Mouse (Mus musculus): Measurements from ENCODE around the gene Rundc3a. TPM values are rescaled to one million over a fixed set of nuclear protein-coding genes. Genes with fewer than 3 reads are reported as not detected.

The Rundc3a gene
- polyA plus RNA-seq, 1 experiment: 2.8 TPM

GRCm38 (mm10) chr11:102367504-102368280, 25.5 kb upstream of the Rundc3a start:
- 71% methylated on average over 9 of the region's 9 CpGs for WGBS
- no peak for TF ChIP-seq POLR2A (IDR thresholded peaks at IDR 0.05; ENCODE audit: borderline replicate concordance, extremely low read depth, low read depth, low read length)
- no peak for TF ChIP-seq CTCF (IDR thresholded peaks at IDR 0.05; ENCODE audit: insufficient read depth, low read length)
- no peak for DNase-seq

GRCm38 (mm10) chr11:102368347-102368746, 24.9 kb upstream of the Rundc3a start:
- 67% methylated on average over 5 of the region's 5 CpGs for WGBS
- TF ChIP-seq POLR2A (IDR thresholded peaks at IDR 0.05; ENCODE audit: borderline replicate concordance, extremely low read depth, low read depth, low read length) (no peak), CTCF (IDR thresholded peaks at IDR 0.05; ENCODE audit: insufficient read depth, low read length) (no peak)
- DNase-seq: no peak
- no peaks in the 10 kb centered on the region for H3K4me1 ChIP-seq (ENCODE audit: control insufficient read depth, insufficient read depth, low read length)
- H3K4me3 ChIP-seq (replicated peaks; ENCODE audit: extremely low read depth, low read depth, low read length): no peak overlapping the region

More at GRCm38 (mm10) chr11:102367504-102368280, 25.5 kb upstream of the Rundc3a start:
- Histone ChIP-seq H3K4me3 (replicated peaks; ENCODE audit: extremely low read depth, low read depth, low read length) (no peak overlapping the region), H3K4me1 (ENCODE audit: control insufficient read depth, insufficient read depth, low read length) (no peaks in the 10 kb centered on the region)

DNA sequence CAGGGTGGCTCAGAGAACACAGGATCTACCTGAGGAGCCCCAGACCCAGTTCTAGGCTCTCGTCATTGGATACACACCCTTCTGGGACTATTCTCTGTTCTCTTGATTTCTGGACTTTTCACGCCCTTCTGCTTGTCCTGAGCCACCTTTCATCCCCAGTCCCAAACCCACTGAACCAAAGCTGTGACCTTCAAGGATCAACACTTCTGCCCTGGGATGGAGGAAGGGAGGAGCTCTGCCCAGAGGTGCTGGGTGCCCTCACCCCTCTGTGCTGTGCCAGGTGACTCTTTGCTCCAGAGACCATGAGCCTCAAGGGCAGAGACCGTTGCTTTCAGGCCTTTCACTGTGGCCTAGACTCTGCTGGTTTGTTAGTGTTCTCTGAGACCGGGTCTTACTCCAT, 23.9 kb upstream of the Rundc3a start:
- Histone ChIP-seq H3K4me1 (ENCODE audit: control insufficient read depth, insufficient read depth, low read length) (no peaks in the 10 kb centered on the region), H3K4me3 (replicated peaks; ENCODE audit: extremely low read depth, low read depth, low read length) (no peak overlapping the region)
- WGBS: 72% methylated on average over 4 of the region's 4 CpGs
- TF ChIP-seq CTCF (IDR thresholded peaks at IDR 0.05; ENCODE audit: insufficient read depth, low read length): no peak
- TF ChIP-seq POLR2A (IDR thresholded peaks at IDR 0.05; ENCODE audit: borderline replicate concordance, extremely low read depth, low read depth, low read length): no peak
- no peak for DNase-seq

- Histone ChIP-seq H3K4me3 (replicated peaks; ENCODE audit: extremely low read depth, low read depth, low read length) (no peak overlapping the region), H3K4me1 (ENCODE audit: control insufficient read depth, insufficient read depth, low read length) (no peaks in the 10 kb centered on the region)
- 41% methylated on average over 7 of the region's 7 CpGs for WGBS
- TF ChIP-seq POLR2A (IDR thresholded peaks at IDR 0.05; ENCODE audit: borderline replicate concordance, extremely low read depth, low read depth, low read length): no peak
- no peak for TF ChIP-seq CTCF (IDR thresholded peaks at IDR 0.05; ENCODE audit: insufficient read depth, low read length)
- DNase-seq: no peak
Observed at GRCm38 (mm10) chr11:102370285-102370684, 22.9 kb upstream of the Rundc3a start.

GRCm38 (mm10) chr11:102371926-102372685, 21.1 kb upstream of the Rundc3a start:
- Histone ChIP-seq H3K4me3 (replicated peaks; ENCODE audit: extremely low read depth, low read depth, low read length) (no peak overlapping the region), H3K4me1 (ENCODE audit: control insufficient read depth, insufficient read depth, low read length) (no peaks in the 10 kb centered on the region)
- no peak for DNase-seq
- WGBS: 80% methylated on average over 12 of the region's 12 CpGs
- TF ChIP-seq POLR2A (IDR thresholded peaks at IDR 0.05; ENCODE audit: borderline replicate concordance, extremely low read depth, low read depth, low read length) (no peak), CTCF (IDR thresholded peaks at IDR 0.05; ENCODE audit: insufficient read depth, low read length) (no peak)

DNA sequence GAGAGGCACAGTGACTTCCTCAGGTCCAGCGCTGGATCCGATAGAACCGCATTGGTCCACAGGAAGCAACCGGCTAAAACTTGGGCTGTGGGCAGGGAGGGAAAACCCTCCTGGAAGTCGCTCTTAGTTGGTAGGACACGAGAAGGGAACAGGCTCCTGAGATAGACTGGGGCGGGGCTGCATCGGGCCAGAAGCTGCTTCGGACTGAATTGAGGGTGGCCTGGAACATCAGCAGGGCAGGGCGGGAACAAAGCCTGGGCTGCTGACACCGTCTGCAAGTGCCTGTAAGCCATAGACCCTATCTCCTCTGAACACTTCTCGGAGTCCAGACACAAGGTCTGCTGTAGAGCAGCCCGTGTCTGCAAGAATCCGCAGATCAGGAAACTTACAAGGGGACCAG, 20.3 kb upstream of the Rundc3a start:
- H3K4me1 ChIP-seq (ENCODE audit: control insufficient read depth, insufficient read depth, low read length): no peaks in the 10 kb centered on the region
- TF ChIP-seq POLR2A (IDR thresholded peaks at IDR 0.05; ENCODE audit: borderline replicate concordance, extremely low read depth, low read depth, low read length): no peak
- 48% methylated on average over 14 of the region's 14 CpGs for WGBS
- no peak for DNase-seq
- H3K4me3 ChIP-seq (replicated peaks; ENCODE audit: extremely low read depth, low read depth, low read length): no peak overlapping the region

- TF ChIP-seq POLR2A (IDR thresholded peaks at IDR 0.05; ENCODE audit: borderline replicate concordance, extremely low read depth, low read depth, low read length): no peak
- no peak for TF ChIP-seq CTCF (IDR thresholded peaks at IDR 0.05; ENCODE audit: insufficient read depth, low read length)
- Histone ChIP-seq H3K4me3 (replicated peaks; ENCODE audit: extremely low read depth, low read depth, low read length) (no peak overlapping the region), H3K4me1 (ENCODE audit: control insufficient read depth, insufficient read depth, low read length) (no peaks in the 10 kb centered on the region)
- 32% methylated on average over 2 of the region's 2 CpGs for WGBS
- DNase-seq: no peak
Observed at GRCm38 (mm10) chr11:102373646-102374045, 19.6 kb upstream of the Rundc3a start.

GRCm38 (mm10) chr11:102374108-102374725, 19.0 kb upstream of the Rundc3a start:
- no peak for DNase-seq
- WGBS: 88% methylated on average over 7 of the region's 7 CpGs
- TF ChIP-seq POLR2A (IDR thresholded peaks at IDR 0.05; ENCODE audit: borderline replicate concordance, extremely low read depth, low read depth, low read length) (no peak), CTCF (IDR thresholded peaks at IDR 0.05; ENCODE audit: insufficient read depth, low read length) (no peak)
- H3K4me1 ChIP-seq (ENCODE audit: control insufficient read depth, insufficient read depth, low read length): no peaks in the 10 kb centered on the region
- no peak overlapping the region for H3K4me3 ChIP-seq (replicated peaks; ENCODE audit: extremely low read depth, low read depth, low read length)

Measured in lung, adult 2 months (tissue).